Mouse (Mus musculus): Measurements from ENCODE around the gene Cyp39a1.

Gene Cyp39a1

GRCm38 (mm10) chr17:43684086-43684485, 16.9 kb downstream of the Cyp39a1 start:
- DNase-seq (ENCODE audit: low spot score): no peak

- DNase-seq (ENCODE audit: low spot score): no peak
Measured at GRCm38 (mm10) chr17:43684638-43685037, 17.4 kb downstream of the Cyp39a1 start.

- no peak for DNase-seq (ENCODE audit: low spot score)
Measured at GRCm38 (mm10) chr17:43689591-43689990, 22.4 kb downstream of the Cyp39a1 start.

- peak; percentile 36 for DNase-seq (ENCODE audit: low spot score)
Measured at GRCm38 (mm10) chr17:43698997-43699649, 31.9 kb downstream of the Cyp39a1 start.

- DNase-seq (ENCODE audit: low spot score): peak; percentile 39
Measured at GRCm38 (mm10) chr17:43701060-43701459, 33.8 kb downstream of the Cyp39a1 start.

GRCm38 (mm10) chr17:43704216-43704930, 37.1 kb downstream of the Cyp39a1 start:
- no peak for DNase-seq (ENCODE audit: low spot score)

GRCm38 (mm10) chr17:43706749-43707148, 39.5 kb downstream of the Cyp39a1 start:
- DNase-seq (ENCODE audit: low spot score): no peak

- DNase-seq (ENCODE audit: low spot score): no peak
Measured at GRCm38 (mm10) chr17:43707254-43707653, 40.0 kb downstream of the Cyp39a1 start.

GRCm38 (mm10) chr17:43711557-43712352, 44.5 kb downstream of the Cyp39a1 start:
- no peak for DNase-seq (ENCODE audit: low spot score)

- DNase-seq (ENCODE audit: low spot score): no peak
Measured at GRCm38 (mm10) chr17:43714191-43714590, 47.0 kb downstream of the Cyp39a1 start.

- DNase-seq (ENCODE audit: low spot score): no peak
Measured at GRCm38 (mm10) chr17:43716601-43717000, 49.4 kb downstream of the Cyp39a1 start.

GRCm38 (mm10) chr17:43719401-43719800, 52.2 kb downstream of the Cyp39a1 start:
- DNase-seq (ENCODE audit: low spot score): no peak

GRCm38 (mm10) chr17:43724480-43724879, 57.3 kb downstream of the Cyp39a1 start:
- DNase-seq (ENCODE audit: low spot score): no peak

- DNase-seq (ENCODE audit: low spot score): no peak
Measured at GRCm38 (mm10) chr17:43731327-43731726, 64.1 kb downstream of the Cyp39a1 start.

- DNase-seq (ENCODE audit: low spot score): no peak
Measured at GRCm38 (mm10) chr17:43731976-43732375, 64.8 kb downstream of the Cyp39a1 start.

- DNase-seq (ENCODE audit: low spot score): no peak
Measured at GRCm38 (mm10) chr17:43734252-43734651, 67.0 kb downstream of the Cyp39a1 start.

GRCm38 (mm10) chr17:43743933-43744332, 76.7 kb downstream of the Cyp39a1 start:
- no peak for DNase-seq (ENCODE audit: low spot score)

- no peak for DNase-seq (ENCODE audit: low spot score)
Measured at GRCm38 (mm10) chr17:43744425-43744824, 77.2 kb downstream of the Cyp39a1 start.

- DNase-seq (ENCODE audit: low spot score): no peak
Measured at GRCm38 (mm10) chr17:43751146-43751545, 83.9 kb downstream of the Cyp39a1 start.

- DNase-seq (ENCODE audit: low spot score): no peak
Measured at GRCm38 (mm10) chr17:43752811-43753210, 85.6 kb downstream of the Cyp39a1 start.

- no peak for DNase-seq (ENCODE audit: low spot score)
Measured at GRCm38 (mm10) chr17:43754687-43755086, 87.5 kb downstream of the Cyp39a1 start.

- DNase-seq (ENCODE audit: low spot score): peak; percentile 15
Measured at GRCm38 (mm10) chr17:43758607-43759259, 91.5 kb downstream of the Cyp39a1 start.

All from ovary, postnatal 36 days (tissue).